Mouse (Mus musculus) urinary bladder, postnatal 4 days (tissue): ENCODE measurements at regions not wholly inside any gene's neighbourhood (a gene's known extent, or its start where the extent isn't known, plus 50 kb on each side); places are given as distances from the start of the nearest gene placed in this dataset.

ENCODE experiments used
- DNase-seq, 2 experiments: peaks; one replicate each; pipeline ENCODE4 v3.0.0; 2021 to 2022; ENCODE audit warnings: low spot score in 2 of 2

- DNase-seq: no peak
Measured at GRCm38 (mm10) chr2:133221762-133222556, 276.3 kb upstream of the Fermt1 start.

- no peak for DNase-seq
Measured at GRCm38 (mm10) chr2:133235175-133235920, 289.6 kb upstream of the Fermt1 start.

GRCm38 (mm10) chr2:133252131-133252530 lies 299.8 kb upstream of the Bmp2 start:
- no peak for DNase-seq

- DNase-seq: no peak
Measured at GRCm38 (mm10) chr2:133274424-133274823, 277.5 kb upstream of the Bmp2 start.

GRCm38 (mm10) chr2:133278546-133278945 lies 273.4 kb upstream of the Bmp2 start:
- no peak for DNase-seq

- no peak for DNase-seq
Measured at GRCm38 (mm10) chr2:133279275-133279674, 272.7 kb upstream of the Bmp2 start.

- DNase-seq: no peak
Measured at GRCm38 (mm10) chr2:133282692-133283091, 269.3 kb upstream of the Bmp2 start.

GRCm38 (mm10) chr2:133283709-133284108 lies 268.2 kb upstream of the Bmp2 start:
- DNase-seq: no peak

- DNase-seq: no peak
Measured at GRCm38 (mm10) chr2:133294136-133294535, 257.8 kb upstream of the Bmp2 start.

GRCm38 (mm10) chr2:133305936-133306335 lies 246.0 kb upstream of the Bmp2 start:
- peak in 1 of 2 experiments; percentile 19 for DNase-seq

GRCm38 (mm10) chr2:133311001-133311400 lies 241.0 kb upstream of the Bmp2 start:
- DNase-seq: no peak

- no peak for DNase-seq
Measured at GRCm38 (mm10) chr2:133326290-133327050, 225.5 kb upstream of the Bmp2 start.

GRCm38 (mm10) chr2:133327653-133328052 lies 224.3 kb upstream of the Bmp2 start:
- no peak for DNase-seq

- DNase-seq: no peak
Measured at GRCm38 (mm10) chr2:133336177-133336901, 215.6 kb upstream of the Bmp2 start.

GRCm38 (mm10) chr2:133338150-133338549 lies 213.8 kb upstream of the Bmp2 start:
- no peak for DNase-seq

- DNase-seq: no peak
Measured at GRCm38 (mm10) chr2:133341352-133341751, 210.6 kb upstream of the Bmp2 start.

- no peak for DNase-seq
Measured at GRCm38 (mm10) chr2:133345964-133346788, 205.8 kb upstream of the Bmp2 start.

- no peak for DNase-seq
Measured at GRCm38 (mm10) chr2:133346789-133347424, 205.1 kb upstream of the Bmp2 start.

- DNase-seq: no peak
Measured at GRCm38 (mm10) chr2:133351306-133351705, 200.7 kb upstream of the Bmp2 start.

GRCm38 (mm10) chr2:133352800-133353199 lies 199.2 kb upstream of the Bmp2 start:
- no peak for DNase-seq
